Mouse (Mus musculus): Measurements from ENCODE around the gene Sh3glb1.
A peak's percentile ranks its signal among the peaks of the same experiment; 100 is the strongest.
"Not testable (repeated sequence)": the region's sequence is repeated elsewhere in the genome, so short reads cannot be mapped to it uniquely, and the experiment has no call there.

Sh3glb1 gene

GRCm38 (mm10) chr3:144719901-144720747 lies at the start of gene Sh3glb1:
Gene Sh3glb1 (minus strand): TSS chr3:144720335.
- peak; percentile 93 for DNase-seq (ENCODE audit: low read depth)

GRCm38 (mm10) chr3:144765161-144765560 lies 45.0 kb upstream of the Sh3glb1 start:
- no peak for DNase-seq (ENCODE audit: low read depth)

GRCm38 (mm10) chr3:144761454-144761853 lies 41.3 kb upstream of the Sh3glb1 start:
- DNase-seq (ENCODE audit: low read depth) = no peak

GRCm38 (mm10) chr3:144760592-144761309 lies 40.6 kb upstream of the Sh3glb1 start, which contains the start of gene Clca3a1:
Gene Clca3a1 (minus strand): TSS chr3:144760977.
- DNase-seq (ENCODE audit: low read depth) = no peak

GRCm38 (mm10) chr3:144759719-144760118 lies 39.6 kb upstream of the Sh3glb1 start:
- no peak for DNase-seq (ENCODE audit: low read depth)

- not testable (repeated sequence) for DNase-seq (ENCODE audit: low read depth)
Measured at GRCm38 (mm10) chr3:144756103-144756502, 36.0 kb upstream of the Sh3glb1 start.

- DNase-seq (ENCODE audit: low read depth) = peak; percentile 19
Measured at GRCm38 (mm10) chr3:144753120-144753519, 33.0 kb upstream of the Sh3glb1 start.

- not testable (repeated sequence) for DNase-seq (ENCODE audit: low read depth)
Measured at GRCm38 (mm10) chr3:144749062-144749963, 29.2 kb upstream of the Sh3glb1 start.

- DNase-seq (ENCODE audit: low read depth) = not testable (repeated sequence)
Measured at GRCm38 (mm10) chr3:144747706-144748105, 27.6 kb upstream of the Sh3glb1 start.

- DNase-seq (ENCODE audit: low read depth) = not testable (repeated sequence)
Measured at GRCm38 (mm10) chr3:144738396-144738795, 18.3 kb upstream of the Sh3glb1 start.

GRCm38 (mm10) chr3:144736831-144737230 lies 16.7 kb upstream of the Sh3glb1 start:
- DNase-seq (ENCODE audit: low read depth) = peak; percentile 61

- DNase-seq (ENCODE audit: low read depth) = peak; percentile 51
Measured at GRCm38 (mm10) chr3:144723455-144723854, 3.3 kb upstream of the Sh3glb1 start.

- DNase-seq (ENCODE audit: low read depth) = not testable (repeated sequence)
Measured at GRCm38 (mm10) chr3:144722566-144722965, 2.4 kb upstream of the Sh3glb1 start.

- DNase-seq (ENCODE audit: low read depth) = no peak
Measured at GRCm38 (mm10) chr3:144721860-144722256, 1.7 kb upstream of the Sh3glb1 start.

GRCm38 (mm10) chr3:144721077-144721859 lies 1.1 kb upstream of the Sh3glb1 start:
- no peak for DNase-seq (ENCODE audit: low read depth)

GRCm38 (mm10) chr3:144719088-144719900 lies 841 bp downstream of the Sh3glb1 start:
- DNase-seq (ENCODE audit: low read depth) = peak; percentile 62

GRCm38 (mm10) chr3:144718706-144719087 lies 1.4 kb downstream of the Sh3glb1 start:
- peak; percentile 50 for DNase-seq (ENCODE audit: low read depth)

- no peak for DNase-seq (ENCODE audit: low read depth)
Measured at GRCm38 (mm10) chr3:144717835-144718234, 2.3 kb downstream of the Sh3glb1 start.

GRCm38 (mm10) chr3:144717121-144717520 lies 3.0 kb downstream of the Sh3glb1 start:
- DNase-seq (ENCODE audit: low read depth) = no peak

GRCm38 (mm10) chr3:144715901-144716300 lies 4.2 kb downstream of the Sh3glb1 start:
- DNase-seq (ENCODE audit: low read depth) = peak; percentile 47

Data from 416B (cell line).